Mouse (Mus musculus): Measurements from ENCODE around the gene Adamts6. TPM values are rescaled to one million over a fixed set of nuclear protein-coding genes. Genes with fewer than 3 reads are reported as not detected.

Adamts6 gene
- 1 to 10 TPM; 4.4 to 4.9 TPM for total RNA-seq (2021)

DNA sequence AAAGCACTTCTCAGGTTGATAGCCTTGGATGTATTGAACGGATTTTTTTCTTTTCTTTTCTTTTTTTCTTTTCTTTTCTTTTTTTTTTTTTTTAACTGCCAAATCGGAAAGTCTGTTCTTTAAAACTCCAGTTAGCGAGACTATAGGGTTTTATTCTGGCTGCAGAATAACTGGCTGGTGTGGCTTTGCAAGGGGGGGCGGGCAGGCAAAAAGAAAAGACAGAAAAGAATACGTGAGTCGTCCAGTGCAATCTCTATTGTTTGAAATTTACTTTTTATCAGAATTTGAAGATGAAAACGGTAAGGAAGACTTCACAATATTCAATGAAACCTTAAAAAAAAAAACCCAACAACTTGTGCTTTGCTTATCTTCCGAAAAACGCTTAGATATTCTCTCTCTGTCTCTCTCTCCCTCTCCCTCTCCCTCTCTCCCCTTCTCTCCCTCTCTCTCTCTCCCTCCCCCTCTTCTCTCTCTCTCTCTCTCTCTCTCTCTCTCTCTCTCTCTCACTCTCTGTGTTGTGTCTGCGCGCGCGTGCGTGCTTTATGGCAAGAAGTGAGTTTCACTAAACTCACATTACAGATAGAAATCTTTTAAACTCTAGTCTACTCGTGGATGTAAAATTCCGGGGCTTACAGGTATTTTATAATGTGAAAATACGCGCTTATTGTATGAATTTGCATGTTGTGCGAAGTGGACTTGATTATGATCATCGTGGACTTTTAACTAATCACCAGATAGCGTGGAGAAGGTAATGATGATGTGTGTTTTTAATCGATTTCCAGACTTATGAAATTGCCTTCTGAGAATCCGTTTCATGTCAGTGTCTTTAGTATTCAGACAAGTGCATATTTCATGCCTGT is at the start of gene Adamts6:
Gene Adamts6, plus strand, starts transcription at position 470 of the 860 bp plus-strand sequence.
- intact Hi-C loops (cut with DNase I) = loop anchor here (5.0 to 10.0 kb wide), 2 partner anchors 230 to 767 kb away; partner anchors contain the start of gene Rgs7bp
- DNase-seq (ENCODE audit: low spot score in 2 of 2) = no peak

DNA sequence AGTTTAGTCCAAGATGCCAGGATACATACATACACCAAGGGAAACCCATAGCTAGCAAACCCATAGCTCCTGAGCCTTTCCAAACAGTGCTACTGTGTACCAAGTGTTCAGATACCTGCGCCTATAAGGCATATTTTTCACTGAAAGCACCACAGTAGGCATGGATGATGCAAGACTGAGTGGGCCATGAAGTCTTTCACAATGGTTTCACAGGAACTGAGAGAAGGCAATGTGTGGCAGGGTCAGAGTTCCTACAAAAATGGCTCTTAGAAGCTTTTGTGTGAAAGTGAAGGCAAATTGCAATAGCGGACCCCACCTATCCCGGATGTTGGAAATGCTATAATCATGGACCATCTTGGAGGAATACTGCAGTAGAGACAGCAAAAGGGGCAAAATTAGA is 28.6 kb upstream of the Adamts6 start:
- intact Hi-C loops (cut with DNase I) = no loop called here
- DNase-seq (ENCODE audit: low spot score in 2 of 2) = no peak

DNA sequence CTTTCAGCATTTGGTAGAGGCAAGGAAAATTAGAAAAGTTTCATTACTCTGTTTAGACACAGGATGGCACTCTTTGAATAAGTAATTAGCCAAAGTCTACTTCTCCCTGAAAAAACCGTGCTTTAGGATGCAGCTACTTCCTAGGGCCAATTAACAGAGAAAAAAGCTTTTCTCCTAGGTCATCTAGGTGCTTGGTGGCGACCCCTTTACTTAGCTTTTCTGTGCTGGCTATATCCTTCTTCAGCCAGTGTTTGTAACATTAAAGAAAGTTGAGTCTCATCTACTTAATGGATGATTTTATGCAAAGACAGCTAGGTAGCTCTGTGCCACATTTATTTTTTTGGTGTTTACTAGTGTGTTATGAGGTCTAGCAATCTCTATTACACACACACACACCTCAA is 2.6 kb upstream of the Adamts6 start:
- DNase-seq (ENCODE audit: low spot score in 2 of 2) = peak in 1 of 2 experiments; percentile 27
- intact Hi-C loops (cut with DNase I) = loop anchor here (2.0 to 10.0 kb wide), 3 partner anchors 232 to 770 kb away; partner anchors contain the start of gene Rgs7bp

DNA sequence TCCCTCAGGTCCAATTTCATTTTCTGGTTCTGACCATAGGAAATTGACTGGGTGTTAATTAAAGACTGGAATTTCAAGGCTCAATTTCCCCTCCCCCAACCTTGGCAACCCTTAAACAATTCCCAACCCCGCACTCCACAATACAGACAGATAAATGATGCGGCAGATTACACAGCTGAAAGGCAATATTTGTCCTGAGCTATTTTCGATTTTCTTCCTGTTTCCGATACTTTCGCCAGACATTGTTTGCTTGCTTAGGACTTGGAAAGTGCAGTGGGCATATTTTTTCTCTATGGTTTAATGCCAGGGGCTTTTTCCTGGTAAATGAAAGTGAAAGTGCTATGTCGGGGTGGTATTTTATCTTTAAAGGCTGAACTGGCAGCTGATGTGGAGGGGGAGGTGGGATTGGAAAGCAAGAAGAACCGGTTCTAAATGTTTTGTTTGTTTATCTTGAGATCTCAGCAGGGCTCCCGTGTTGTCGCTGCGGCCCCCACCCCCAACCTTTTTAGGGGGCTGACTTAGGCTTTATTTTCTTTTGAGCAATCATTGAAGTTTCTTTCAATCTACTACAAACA is 1.8 kb upstream of the Adamts6 start:
- intact Hi-C loops (cut with DNase I) = loop anchor here (1.0 to 10.0 kb wide), 4 partner anchors 231 to 769 kb away; partner anchors contain the start of gene Rgs7bp

DNA sequence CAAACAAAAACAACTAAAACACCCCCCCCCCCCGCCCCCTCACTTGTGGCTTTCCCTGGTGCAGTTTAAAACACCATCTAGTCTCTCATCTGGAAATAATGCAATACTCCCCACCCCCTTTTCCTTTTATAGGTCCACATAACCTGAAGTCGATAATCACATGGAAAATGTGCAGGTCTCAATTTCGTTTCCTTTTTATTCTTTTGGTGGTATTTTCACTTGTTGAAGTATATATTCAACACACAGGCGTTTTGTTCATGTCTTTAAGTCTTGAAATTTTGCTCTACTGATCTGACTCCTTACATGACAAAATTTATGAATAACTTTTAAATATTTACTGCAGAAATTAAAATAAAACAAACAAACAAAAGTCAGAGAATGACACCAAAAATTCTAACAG is 1.3 kb upstream of the Adamts6 start:
- no peak for DNase-seq (ENCODE audit: low spot score in 2 of 2)
- intact Hi-C loops (cut with DNase I) = loop anchor here (1.0 to 10.0 kb wide), 3 partner anchors 231 to 768 kb away; partner anchors contain the start of gene Rgs7bp

More for the DNA sequence above, 1.8 kb upstream of the Adamts6 start:
- DNase-seq (ENCODE audit: low spot score in 2 of 2) = peak in 1 of 2 experiments; percentile 22

DNA sequence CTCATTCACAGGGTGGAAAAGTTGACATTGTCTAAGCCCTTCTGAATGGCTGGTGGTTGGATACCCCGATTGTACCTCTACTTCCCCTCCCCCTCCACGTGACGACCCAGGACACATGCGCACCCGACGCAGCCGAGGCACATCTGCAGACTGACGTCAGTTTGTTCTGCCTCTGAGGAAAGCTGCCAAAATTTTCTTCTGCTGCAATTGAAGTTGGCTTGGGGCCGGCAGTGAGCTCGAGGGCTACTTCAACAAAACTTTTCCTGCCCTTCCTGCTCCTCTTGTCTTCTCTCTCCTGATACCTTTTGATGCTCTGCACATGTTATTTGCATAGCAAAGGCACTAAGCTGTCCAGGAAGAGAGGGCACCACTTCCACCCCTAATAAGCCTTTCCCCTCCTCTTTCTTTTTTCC is 732 bp upstream of the Adamts6 start:
- DNase-seq (ENCODE audit: low spot score in 2 of 2) = peak; percentile 82 to 87
- intact Hi-C loops (cut with DNase I) = loop anchor here (1.0 to 10.0 kb wide), 3 partner anchors 230 to 768 kb away; partner anchors contain the start of gene Rgs7bp

DNA sequence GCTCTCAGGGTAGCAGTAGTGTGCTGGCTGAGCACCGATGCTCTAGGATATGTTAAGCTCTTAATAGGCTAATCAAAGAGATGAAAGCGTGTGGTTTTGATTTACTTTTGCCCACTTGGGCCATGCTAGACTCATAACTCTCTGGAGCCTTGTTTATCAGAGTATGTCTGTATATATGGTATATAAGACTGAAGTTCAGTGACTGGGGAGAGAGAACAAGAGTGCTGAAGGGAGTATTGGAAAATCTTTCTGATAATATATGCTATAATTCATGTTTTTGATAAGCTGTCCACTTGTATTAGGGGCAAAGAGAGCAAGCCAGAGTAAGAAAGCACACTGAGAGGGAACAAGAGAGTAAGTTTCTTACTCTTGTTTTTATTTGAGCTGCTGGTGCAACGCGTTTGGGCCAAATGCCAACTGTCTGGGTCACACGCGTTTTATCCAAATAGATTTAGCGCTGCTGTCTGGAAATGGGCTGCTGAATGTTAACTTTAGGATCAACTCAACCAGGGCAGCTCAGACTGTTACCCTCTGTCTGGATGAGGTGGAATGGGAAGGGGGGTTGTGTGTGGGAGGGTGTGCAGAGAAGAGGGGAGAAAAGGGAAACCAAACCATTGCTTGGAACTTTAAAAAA is 708 bp downstream of the Adamts6 start:
- intact Hi-C loops (cut with DNase I) = loop anchor here (5.0 to 10.0 kb wide), 2 partner anchors 229 to 766 kb away; partner anchors contain the start of gene Rgs7bp
- DNase-seq (ENCODE audit: low spot score in 2 of 2) = peak in 1 of 2 experiments; percentile 21

DNA sequence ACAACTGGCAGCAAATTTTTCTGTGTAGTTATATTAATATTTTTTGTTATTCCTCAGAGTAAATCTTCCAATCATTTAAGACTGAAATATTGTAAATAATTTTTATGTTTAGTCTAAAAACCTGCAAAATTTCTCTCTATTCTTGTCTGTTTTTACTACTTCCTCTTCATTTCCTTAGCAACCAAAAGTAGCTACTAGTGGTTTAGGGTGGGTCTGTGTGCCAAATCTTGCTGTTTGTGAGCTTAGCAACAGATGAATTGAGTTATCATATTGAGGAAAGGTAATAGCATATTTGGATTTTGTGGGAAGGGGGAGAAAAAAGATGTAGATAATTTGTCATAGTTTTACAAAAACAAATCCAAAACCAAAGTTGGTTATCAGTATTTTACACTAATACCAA is 1.5 kb downstream of the Adamts6 start:
- intact Hi-C loops (cut with DNase I) = loop anchor here (5.0 to 10.0 kb wide), 2 partner anchors 228 to 766 kb away; partner anchors contain the start of gene Rgs7bp
- DNase-seq (ENCODE audit: low spot score in 2 of 2) = no peak

DNA sequence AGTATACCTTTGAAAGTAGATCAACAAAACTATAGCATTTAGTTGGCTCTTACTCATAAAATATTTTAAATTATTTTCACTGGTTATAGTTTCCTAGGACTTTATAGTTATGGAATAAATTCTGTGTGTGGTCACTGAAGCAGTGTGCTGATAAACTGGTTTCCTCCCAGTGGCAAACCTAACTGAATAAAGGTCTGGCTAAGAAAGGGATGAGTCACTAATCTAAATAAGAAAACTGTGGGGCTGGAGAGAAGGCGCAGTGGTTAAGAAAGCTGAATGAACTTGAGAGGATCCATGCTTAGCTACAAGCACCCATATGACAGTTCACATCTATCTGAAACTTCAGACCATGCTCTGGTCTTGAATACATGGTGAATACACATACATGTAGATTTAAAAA is 7.8 kb downstream of the Adamts6 start:
- intact Hi-C loops (cut with DNase I) = no loop called here
- no peak for DNase-seq (ENCODE audit: low spot score in 2 of 2)

DNA sequence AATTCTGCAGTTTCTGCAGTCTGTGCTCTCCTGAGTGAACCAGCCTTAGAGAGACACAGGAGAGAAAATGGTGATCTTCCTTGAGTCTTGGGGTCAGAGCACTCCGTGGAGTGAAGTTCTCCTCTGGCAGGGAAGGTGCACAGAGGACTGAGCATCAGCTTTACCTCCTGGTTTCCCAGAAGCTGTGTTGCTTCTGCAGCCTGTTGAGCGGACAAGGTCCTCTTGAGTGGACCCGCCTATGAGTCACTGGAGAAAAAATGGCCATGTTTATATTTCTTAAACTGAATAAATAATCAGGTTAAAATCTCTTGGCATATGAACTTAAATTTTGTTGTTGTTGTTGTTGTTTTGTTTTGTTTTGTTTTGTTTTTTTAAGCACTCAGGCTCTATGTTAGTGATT is 41.7 kb downstream of the Adamts6 start:
- intact Hi-C loops (cut with DNase I) = no loop called here
- DNase-seq (ENCODE audit: low spot score in 2 of 2) = no peak

DNA sequence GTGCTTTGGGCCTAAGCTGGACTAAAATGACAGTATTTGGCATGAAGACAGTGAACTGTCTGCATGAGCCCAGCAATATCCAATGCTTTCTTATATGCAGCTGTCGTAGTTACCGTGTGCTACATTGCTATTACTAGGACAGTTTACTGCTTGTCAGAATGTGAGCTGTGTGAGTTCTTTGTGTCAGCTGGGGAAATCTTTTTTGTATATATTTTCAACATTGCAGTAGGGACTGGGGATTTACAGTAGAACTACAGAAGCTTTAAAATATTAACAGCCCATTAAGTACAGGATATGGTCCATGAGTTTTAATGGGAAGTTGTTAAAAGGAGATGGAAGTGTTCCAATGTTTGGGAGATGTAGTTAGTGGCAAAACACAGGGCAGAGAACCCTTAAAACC is 42.1 kb downstream of the Adamts6 start:
- DNase-seq (ENCODE audit: low spot score in 2 of 2) = no peak
- intact Hi-C loops (cut with DNase I) = no loop called here

DNA sequence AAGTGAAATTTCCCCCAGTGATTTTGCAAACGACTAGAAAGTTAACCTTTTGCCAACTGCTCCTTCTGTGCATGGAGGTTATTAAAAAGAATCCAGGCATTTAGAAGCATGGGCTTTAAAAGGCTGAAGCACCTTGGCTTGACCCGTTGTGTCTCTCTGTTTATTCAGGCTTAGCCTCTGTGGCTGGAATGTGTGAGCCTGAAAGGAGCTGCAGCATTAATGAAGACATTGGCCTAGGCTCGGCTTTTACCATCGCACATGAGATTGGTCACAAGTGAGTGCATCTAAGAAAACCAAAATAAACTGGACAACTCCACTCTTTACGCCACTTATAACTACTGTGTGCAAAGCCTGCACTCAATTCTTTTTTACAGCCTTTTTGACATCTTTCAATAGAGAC is 65.0 kb downstream of the Adamts6 start:
- intact Hi-C loops (cut with DNase I) = no loop called here
- DNase-seq (ENCODE audit: low spot score in 2 of 2) = no peak

DNA sequence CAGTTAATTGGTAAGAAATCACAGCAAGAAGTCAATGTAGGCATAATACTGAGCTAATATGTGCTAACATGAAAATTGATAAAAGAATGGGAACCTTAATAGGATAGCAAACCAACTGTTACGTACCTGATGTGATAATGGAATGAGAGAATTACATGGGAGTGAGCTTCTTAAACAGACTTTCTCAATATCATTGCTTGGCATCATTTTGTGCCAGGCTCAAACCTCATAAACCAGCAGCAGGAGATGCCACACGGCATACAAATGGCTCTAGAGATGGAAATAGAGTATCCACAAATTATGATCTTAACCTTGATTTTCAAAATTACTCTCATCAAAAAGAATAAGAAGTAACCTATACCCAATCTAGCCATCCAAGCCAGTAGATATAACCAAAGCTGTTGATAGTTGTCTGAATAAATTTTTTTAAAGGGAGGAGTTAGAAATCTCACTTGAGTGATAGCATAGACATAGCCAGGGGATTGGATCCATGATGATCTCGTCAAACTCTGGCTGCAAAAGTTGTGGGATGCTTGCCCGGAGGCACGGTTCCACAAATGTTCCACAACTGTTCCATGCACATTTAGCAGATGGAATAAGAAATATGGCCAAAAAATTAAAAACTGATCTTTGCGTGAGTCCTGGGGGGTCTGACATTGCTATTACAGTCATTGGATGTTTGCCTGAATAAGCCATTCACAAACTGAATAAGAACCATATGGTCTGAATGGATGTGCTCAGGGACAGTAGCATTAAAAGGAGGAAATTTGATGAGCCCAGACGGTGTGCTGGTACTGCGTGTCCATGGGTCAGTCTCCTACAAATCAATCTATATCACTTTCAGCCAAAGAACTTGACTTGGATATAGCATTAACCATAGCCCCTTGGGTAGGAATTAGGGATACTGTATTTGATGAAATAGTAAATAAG is 106.1 kb downstream of the Adamts6 start:
- intact Hi-C loops (cut with DNase I) = no loop called here
- DNase-seq (ENCODE audit: low spot score in 2 of 2) = no peak

DNA sequence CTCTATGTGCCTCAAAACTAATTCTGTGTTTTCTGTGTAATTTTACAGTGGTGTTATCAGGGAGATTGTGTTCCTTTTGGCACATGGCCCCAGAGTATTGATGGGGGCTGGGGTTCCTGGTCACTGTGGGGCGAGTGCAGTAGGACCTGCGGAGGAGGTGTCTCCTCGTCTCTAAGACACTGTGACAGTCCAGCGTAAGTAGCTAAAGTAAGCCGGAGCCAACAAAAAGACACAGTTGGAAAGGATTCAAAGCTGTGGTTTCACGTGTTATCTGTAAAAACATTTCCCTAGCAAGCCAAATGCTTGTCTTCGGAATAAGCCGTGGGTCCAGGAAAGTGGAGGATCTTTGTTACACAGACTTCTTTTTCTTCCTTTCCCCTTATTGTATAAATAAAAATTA is 110.2 kb downstream of the Adamts6 start:
- no peak for DNase-seq (ENCODE audit: low spot score in 2 of 2)

DNA sequence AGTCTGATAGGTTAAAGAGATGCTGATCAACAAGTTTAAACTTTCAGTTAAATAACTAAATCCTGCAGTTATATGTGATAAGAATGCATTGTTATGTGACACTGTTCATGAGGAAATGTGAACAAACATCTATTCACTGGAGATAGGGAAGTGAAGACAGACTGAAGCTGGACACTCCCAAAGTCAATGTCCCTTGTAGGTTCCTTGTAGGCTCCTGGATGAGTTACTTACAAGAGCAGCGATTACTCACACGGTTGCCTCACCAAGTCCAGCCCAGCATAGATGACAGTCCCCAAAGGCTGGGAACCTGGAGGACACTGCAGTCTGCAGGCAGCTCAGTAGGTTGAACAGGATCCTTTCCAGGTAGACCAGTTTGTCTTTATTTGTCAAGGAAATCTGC is 145.1 kb downstream of the Adamts6 start:
- DNase-seq (ENCODE audit: low spot score in 2 of 2) = no peak
- intact Hi-C loops (cut with DNase I) = no loop called here

More for the DNA sequence above, 110.2 kb downstream of the Adamts6 start:
- intact Hi-C loops (cut with DNase I) = no loop called here

DNA sequence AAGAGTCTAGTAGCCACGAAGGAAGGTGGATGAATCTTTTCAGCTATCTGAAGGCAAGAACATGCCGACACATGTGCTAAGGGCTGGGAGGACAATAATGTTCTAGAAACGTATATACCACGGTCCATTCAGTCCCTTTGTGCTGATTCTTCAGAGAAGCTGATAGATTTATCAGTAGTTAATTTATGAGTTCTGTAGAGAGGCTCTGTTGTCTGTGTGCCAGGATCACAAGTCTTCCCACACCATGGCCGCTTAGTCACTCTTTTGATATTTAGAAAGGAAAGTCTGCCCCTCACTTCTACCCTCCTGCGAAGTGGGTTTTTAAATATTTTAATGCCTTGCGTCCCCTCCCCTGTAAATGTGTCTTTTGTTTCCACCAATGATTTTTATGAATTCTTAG is 154.9 kb downstream of the Adamts6 start:
- no peak for DNase-seq (ENCODE audit: low spot score in 2 of 2)
- intact Hi-C loops (cut with DNase I) = no loop called here

DNA sequence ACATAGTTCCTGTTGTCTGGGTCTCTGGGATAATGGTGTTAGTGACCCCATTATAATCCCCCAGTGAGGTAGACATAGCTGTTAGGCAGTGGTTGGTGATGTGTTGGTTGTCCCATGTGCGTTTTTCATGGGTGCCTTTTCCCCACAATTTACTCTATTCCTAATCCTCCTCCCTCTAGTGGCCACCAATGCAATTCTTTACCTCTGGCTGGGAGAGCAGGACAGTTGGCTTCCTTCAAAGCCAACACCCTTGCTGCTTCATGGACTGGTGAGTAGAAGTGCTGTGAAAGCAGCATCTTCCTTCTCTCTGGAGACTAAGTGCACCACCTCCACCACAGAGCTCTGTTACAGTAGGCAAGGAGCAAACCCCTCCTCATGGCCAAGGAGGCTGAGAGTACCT is 157.8 kb downstream of the Adamts6 start:
- intact Hi-C loops (cut with DNase I) = no loop called here
- DNase-seq (ENCODE audit: low spot score in 2 of 2) = no peak

DNA sequence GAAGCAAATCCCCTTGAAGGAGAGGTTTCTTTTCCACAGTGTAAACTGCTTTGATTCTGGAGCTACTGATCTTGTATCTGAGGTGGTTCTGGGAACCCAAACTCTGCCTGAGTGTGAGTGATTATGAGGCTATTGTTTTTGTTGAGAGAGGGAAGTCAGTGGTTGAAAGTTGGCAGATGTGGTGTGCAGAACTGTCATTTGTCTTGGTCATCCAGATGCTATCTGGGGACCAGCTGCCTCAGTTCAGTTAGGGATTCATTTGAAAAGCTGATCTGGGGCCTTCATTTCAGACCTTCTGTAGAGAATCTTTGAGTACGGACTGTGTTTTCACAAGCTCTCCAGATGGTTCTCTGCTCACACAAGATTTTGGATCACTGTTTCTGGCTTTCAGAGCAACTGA is 159.3 kb downstream of the Adamts6 start:
- intact Hi-C loops (cut with DNase I) = no loop called here
- no peak for DNase-seq (ENCODE audit: low spot score in 2 of 2)

DNA sequence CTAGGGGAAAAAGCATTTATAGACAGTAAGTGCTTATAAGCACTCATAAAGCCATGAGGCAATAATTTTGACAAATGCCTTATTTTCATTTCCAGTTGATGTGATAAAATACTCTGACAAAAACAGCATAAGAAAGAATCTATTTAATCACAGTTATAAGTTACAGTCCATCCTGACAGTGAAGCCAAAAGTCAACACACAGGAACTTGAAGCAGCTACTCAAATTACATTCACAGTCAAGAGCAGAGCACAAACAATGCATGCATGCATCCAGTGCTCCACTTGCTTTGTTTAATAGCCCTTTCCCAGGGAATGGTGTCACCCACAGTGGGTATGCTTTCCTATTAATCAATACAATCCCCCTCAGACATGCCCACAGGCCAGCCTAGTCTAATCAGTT is 159.8 kb downstream of the Adamts6 start:
- intact Hi-C loops (cut with DNase I) = no loop called here
- no peak for DNase-seq (ENCODE audit: low spot score in 2 of 2)
